Mouse (Mus musculus): ENCODE measurements around the gene Prm3. TPM values are rescaled to one million over a fixed set of nuclear protein-coding genes. Genes with fewer than 3 reads are reported as not detected.

Prm3 gene
- polyA plus RNA-seq, 1 experiment, result not detected

DNA sequence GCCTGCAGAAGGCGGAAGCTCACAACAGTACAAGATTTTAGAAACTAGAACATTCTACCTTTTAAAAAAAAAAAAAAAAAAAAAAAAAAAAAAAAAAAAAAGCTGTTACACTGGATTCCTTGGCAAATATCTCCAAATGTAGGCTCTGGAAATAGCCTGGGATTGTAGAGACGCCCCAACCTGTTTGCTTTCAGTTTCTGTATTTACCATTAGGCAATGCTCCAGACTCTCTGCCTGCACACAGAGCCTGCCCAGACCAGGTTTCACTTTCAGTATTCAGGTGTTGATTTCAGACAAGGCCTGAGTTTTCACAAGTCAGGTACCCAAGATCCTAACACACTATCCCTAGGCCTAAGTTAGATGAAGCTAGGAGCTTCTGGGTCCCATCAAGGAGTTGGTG, 49.6 kb downstream of the Prm3 start:
- Histone ChIP-seq H3K36me3 (ENCODE audit: control insufficient read depth, insufficient read depth, low read length) (no peaks in the 10 kb centered on the region), H3K27ac (ENCODE audit: control insufficient read depth, insufficient read depth, low read length) (peak overlapping the region; percentile 66), H3K4me1 (replicated peaks; ENCODE audit: control insufficient read depth, insufficient read depth, low read length) (peaks cover 85% of the 10 kb centered on the region), H3K27me3 (ENCODE audit: control insufficient read depth, insufficient read depth, low read length) (no peaks in the 10 kb centered on the region), H3K4me3 (ENCODE audit: control insufficient read depth, insufficient read depth, low read length) (no peak overlapping the region)
- no peak for DNase-seq
- WGBS, result 46% methylated on average over 2 of the region's 2 CpGs
- TF ChIP-seq POLR2A (IDR thresholded peaks at IDR 0.05; ENCODE audit: control insufficient read depth, extremely low read depth, insufficient read depth, low read length, poor library complexity) (no peak), CTCF (IDR thresholded peaks at IDR 0.05; ENCODE audit: borderline replicate concordance, control insufficient read depth, extremely low read depth, insufficient read depth, low read length, poor library complexity) (no peak)

Other genes starting within 250 kb of the Prm3 start
- gene Dexi, start 247.9 kb downstream of the Prm3 start, polyA plus RNA-seq (2012; rRNA removed), result 122 and 146 TPM in 2 replicates
- gene Clec16a, start 245.6 kb downstream of the Prm3 start, polyA plus RNA-seq (2012; rRNA removed), result 25.2 and 30.1 TPM in 2 replicates
- gene Socs1, start 5.4 kb downstream of the Prm3 start, polyA plus RNA-seq (2012; rRNA removed), result 279 and 377 TPM in 2 replicates
- gene Tnp2, start 2.3 kb downstream of the Prm3 start, polyA plus RNA-seq (2012; rRNA removed), result 2.7 and 14.2 TPM in 2 replicates
- 0.50 and 7.0 TPM in 2 replicates for gene Prm2, start 5.2 kb upstream of the Prm3 start, polyA plus RNA-seq (2012; rRNA removed)
- 0.96 and 6.1 TPM in 2 replicates for gene Prm1, start 14.9 kb upstream of the Prm3 start, polyA plus RNA-seq (2012; rRNA removed)
- not detected in 2 replicates for gene Gm11172, start 22.0 kb upstream of the Prm3 start, polyA plus RNA-seq (2012; rRNA removed)
- 23.0 and 59.4 TPM in 2 replicates for gene Rmi2, start 44.1 kb upstream of the Prm3 start, polyA plus RNA-seq (2012; rRNA removed)

All from thymus, adult 2 months (tissue).